Mouse (Mus musculus) CD4-positive, CD25-positive, alpha-beta regulatory T cell, adult 4 months (primary cell): ENCODE data around the gene Tspan18. TPM values are rescaled to one million over a fixed set of nuclear protein-coding genes. Genes with fewer than 3 reads are reported as not detected.

Experiments
- ATAC-seq: one replicate; pipeline ENCODE4 v1.8.0; 2017
- polyA plus RNA-seq, 2 experiments: library from polyadenylated mRNA; unstranded; fragments of 100-300 nt; shearing (Covaris generic); gene quantifications; one replicate each; pipeline ENCODE4 v1.2.1; 2017

The Tspan18 gene
- polyA plus RNA-seq, 2 experiments from 2014 or later: 0.08 TPM; not detected in 1

DNA sequence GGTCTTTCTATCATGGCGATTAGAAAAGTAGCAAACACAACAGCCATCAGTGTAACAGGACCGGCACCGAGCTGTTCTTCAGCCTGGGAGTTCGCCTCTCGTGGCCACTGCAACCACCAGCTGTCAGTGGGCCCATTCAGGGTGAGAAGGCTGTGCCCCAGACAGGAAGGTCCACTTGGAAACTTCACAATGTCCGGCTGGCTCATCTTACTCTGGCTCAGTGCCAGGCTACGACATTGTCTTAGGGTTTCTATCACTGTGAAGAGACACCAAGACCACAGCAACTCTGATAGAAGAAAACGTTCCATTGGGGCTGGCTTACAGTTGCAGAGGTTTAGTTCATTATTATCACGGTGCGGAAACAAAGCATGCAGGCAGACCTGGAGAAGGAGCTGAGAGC is 45.1 kb downstream of the Tspan18 start:
- ATAC-seq: no peak

DNA sequence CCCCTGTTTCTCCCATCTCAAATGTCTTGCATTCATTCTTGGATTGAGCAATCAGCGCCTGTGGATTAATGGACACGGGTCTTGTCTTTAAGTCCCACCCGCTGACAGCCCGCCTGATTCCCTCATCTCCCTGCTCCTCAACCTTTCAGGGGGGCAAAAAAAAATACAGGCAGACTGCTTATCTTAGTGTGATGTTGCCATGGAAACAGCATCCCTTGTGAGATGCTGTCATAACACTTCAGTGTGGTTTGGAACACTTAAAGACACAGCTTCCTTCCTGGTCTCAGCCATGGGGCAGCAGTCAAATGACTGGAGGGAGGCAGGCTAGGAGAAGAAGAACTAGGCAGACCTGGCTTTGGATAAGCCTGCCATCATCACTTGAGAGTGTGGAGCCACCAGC is 47.0 kb downstream of the Tspan18 start:
- ATAC-seq: no peak

GRCm38 (mm10) chr2:93286742-93287141 is 47.6 kb downstream of the Tspan18 start:
- ATAC-seq: no peak

DNA sequence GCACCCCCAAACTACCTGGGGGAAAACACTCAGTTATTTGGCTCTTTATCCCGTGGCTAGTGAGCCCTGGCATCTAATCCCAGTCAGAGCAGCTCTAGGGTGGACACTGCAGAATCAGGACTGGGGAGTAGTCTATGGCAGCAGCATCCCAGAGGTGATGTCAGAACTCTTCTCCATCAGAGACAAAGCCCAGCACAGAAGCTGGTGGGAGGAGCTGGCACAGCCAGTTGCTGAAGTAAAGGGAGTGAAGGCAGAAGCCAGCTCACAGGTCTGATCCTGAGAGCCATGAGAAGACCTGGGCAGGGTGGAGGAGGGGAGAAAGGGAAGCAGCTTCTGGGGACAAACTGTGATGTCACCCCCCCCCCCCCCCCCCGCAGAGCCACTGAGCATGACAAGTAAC is 48.0 kb downstream of the Tspan18 start:
- ATAC-seq: no peak

GRCm38 (mm10) chr2:93285842-93286241 is 48.5 kb downstream of the Tspan18 start:
- ATAC-seq: no peak

DNA sequence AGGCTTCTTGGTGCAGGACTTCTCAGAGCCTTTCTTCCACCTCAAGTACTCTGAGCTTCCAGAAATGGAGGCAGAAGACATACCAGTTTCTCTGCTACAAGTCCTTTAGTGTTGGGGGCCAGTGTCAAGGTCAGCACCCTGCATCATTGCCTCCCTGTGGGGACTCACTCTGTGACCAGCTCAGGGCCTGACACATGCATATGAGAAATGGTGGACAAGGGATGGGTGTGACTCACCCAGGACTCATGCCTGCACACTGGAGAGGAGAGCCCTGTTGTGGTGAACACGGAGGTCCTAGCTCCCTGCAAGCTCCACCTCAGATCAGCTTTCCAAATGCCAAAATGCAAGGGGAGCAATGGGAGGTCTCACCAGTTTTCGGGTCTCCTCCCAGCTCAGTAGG is 49.7 kb downstream of the Tspan18 start:
- no peak for ATAC-seq

- ATAC-seq: no peak
These were observed 50.6 kb downstream of the Tspan18 start for GRCm38 (mm10) chr2:93283481-93284293.

- no peak for ATAC-seq
These were observed 51.7 kb downstream of the Tspan18 start for GRCm38 (mm10) chr2:93282636-93283035.

DNA sequence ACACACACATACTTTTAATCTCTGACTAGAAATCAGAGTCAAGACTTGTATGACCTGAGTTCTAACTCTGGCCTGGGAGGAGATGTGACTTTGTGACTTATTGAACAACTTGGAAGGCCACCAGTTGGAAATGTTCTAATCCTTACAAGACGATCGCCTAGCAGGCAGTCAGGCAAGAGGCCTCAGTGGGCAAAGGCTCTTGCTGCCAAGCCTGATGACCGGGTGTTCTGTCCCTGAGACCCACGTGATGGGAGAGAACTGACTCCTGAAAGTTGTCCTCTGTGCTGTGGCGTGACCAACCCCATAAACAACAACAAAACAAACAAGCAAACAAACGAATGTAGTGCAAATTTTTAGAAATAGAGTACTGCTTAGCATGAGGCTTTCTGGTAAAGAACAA is 52.8 kb downstream of the Tspan18 start:
- no peak for ATAC-seq

DNA sequence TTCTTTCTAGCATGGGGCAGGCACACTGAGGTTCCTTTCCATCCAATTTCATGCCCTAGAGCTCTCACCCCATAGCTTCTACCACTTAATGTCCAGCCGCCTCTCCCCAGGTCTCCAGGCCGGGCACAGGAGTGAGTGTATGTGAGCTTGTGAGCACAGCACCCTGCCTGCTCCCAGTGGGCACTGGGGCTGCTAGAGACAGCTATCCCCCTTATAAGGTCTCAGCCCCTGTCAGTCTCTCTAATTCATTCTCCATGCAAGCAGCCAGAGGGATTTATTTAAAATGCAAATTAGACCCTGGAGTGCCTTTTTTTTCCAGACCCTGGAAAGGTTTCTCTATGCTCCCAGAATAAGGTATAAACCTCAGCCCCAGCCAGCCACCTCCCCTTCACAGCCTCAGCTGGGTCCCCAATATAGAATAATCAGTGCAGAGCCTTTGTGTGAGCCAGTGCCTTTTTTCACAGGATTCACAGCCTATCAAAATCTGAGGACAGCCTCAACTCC is 54.1 kb downstream of the Tspan18 start:
- no peak for ATAC-seq

DNA sequence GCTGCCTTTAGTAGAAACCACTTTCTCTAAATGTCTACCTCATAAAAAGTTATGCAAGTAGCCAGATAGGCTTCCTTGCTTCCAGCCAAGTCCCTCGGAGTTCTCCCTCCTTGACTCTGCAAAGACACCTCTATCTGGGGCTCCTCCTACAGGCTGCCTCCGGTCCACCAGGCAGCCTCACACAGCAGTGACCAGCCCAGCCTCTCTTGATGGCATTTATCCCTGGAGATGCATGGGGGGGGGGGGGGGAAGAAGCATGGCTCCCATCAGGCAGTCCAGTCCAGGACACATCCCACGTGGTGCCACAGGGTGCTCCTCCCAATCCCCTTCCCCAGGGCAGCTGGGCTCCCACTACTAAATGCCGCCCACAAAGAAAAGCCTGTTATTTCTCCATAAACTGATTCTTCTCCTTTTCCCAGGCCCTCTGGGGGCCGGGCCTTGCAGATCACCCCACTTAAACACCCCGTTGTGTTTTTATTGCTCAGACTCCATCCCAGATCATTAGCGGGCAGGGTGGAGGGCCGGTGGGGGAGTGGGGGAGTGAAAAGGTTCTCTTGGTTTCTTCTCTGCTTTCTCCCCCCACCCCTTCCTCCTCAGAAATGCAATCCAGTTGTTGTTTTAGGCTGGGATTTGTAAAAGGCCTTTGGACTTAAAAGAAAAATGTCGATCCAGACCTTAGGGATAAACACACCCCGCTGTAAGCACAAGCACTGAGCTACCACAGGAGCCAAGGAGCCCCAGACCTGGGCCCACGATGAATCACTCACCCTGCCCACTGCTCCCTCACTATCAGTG is 55.9 kb downstream of the Tspan18 start:
- ATAC-seq: no peak

GRCm38 (mm10) chr2:93277486-93277885 is 56.8 kb downstream of the Tspan18 start:
- no peak for ATAC-seq

GRCm38 (mm10) chr2:93276026-93276425 is 58.3 kb downstream of the Tspan18 start:
- ATAC-seq: no peak

DNA sequence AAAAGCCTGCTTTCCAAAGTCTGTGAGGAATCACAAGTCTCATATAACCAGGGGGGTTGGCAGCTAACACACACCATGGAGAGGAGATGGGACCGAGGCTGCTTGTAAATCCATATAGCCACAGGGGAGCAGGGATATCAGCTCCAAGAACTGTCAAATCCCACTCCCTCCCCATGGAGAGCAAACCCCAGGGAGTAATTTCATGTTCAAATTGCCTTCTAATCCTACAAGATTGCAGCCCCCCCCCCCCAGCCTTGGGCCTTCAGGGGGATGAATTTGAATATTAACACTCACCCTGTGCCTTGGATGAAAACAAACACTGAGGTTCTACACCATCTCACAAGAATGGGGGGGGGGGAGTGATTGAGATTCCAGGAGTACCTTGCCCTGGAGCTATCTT is 60.4 kb downstream of the Tspan18 start:
- no peak for ATAC-seq

DNA sequence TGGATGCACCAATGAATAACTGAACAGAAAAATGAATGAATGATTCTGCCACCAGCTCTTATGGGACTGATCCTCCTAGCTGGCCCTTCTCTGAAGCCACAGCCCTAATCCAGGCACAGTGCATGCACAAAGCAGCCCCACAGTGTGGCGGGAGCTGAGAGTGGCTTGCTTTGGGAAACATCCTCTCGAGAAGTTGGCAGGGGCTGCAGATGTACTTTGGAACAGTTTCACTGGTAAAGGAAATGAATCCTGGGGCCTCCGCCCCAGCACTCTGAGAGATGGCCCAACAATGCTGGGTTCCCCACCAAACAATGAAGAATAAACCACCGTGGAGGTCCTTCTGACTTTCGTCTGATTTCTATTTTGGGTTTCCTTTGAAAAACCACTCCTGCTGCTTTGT is 64.2 kb downstream of the Tspan18 start:
- ATAC-seq: no peak

GRCm38 (mm10) chr2:93269611-93270010 is 64.7 kb downstream of the Tspan18 start:
- no peak for ATAC-seq

- ATAC-seq: no peak
These were observed 65.5 kb downstream of the Tspan18 start for GRCm38 (mm10) chr2:93268711-93269270.

DNA sequence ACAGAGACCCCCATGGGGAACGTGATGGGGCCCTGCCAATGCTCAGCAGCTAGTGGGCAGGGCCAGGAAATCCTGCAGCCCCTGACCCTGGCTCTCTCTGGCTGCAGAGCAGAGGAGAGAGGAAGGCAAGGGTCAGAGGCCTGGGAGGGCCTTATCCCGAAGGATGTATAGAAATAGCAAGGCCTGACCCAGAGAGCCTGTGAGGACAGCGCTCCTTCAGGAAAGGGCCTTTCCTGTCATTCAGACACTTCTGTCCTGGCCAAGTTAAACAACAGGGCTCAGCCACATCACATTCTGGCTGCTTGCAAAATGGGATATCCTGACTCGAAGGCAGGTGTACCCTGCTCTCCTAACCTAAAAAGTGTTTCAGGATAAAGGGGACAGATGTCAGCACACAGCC is 66.5 kb downstream of the Tspan18 start:
- no peak for ATAC-seq

DNA sequence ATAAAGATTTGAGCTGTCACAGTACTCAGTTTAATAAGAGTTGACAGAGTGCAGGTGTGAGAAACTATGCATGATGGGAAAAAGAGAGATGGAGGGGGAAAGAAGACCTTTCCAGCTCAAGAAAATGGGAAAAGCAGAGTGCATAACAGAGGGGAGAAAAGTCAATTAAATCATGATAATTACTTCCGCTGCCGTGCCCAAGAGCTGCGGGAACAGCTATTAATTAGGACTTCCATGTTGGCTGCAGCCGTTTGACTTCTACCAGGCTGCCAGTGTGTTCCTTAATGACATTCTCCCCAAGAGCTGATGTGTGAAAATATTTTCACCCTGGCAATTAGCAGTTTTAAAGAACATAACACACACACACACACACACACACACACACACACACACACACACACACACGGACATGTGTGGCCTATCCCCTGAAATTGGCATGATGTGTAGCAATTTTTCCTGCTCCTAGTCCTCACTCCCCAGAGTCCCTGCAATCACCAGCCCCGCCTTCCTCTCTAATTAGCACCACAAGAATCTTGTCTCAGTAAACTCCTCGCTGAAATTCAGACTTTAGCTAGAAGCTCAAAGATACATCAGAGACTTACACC is 67.6 kb downstream of the Tspan18 start:
- no peak for ATAC-seq

- no peak for ATAC-seq
These were observed 71.7 kb downstream of the Tspan18 start for GRCm38 (mm10) chr2:93262291-93263285.

DNA sequence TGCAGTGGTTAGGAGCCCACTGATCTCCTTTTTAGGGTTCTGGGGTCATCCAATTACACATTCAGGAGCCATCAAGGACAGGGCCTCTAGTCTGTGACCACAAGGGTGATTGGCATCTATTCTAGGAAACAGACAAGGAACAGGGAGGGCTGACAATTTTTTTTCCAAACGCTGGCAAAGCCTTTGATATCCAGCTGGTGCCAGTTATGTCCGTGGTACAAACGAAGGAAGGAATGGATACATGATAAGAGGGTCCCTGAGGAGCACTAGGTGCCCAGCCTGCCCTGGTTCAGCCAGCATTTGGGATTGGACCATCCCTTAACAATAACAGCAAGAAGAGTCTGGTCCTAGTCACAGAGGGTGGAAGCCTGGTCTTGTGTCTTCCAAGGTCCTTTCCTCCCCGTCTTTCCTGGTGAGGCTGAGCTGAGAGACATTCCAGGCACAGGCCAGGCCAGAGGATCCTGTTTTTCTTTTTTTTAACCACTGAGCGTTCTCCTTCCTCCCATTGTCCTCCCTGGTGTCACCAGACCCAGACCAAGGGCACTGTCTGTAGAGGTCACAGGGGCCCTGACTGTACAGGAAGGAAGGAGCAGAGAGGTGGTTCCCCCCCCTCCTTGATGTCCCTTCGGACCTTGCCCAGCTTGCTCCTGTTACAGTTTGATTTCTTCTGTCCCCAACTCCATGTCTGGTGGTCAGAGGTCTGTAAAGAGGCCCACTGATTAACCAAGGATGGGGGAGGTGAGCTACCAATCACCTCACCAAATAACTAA is 72.6 kb downstream of the Tspan18 start:
- ATAC-seq: no peak
